ENCODE assay signal across 22 mouse cellular contexts in genomic region chr12:29175698-29176440, GRCm38 (mm10).
DNase-seq lines count a peak whose midpoint lies in the region; ATAC-seq lines count a peak whose summit lies in the region.
"Had no signal": no experiment of that assay in that cellular context is flagged by ENCODE, and none has a peak within 500 bp of the region (broad histone marks: within the 10 kb centered on the region; RNA-seq: fewer than 3 reads in every experiment).

No protein-coding gene starts in this region.

- H3K4me2 ChIP-seq in neural tube, embryonic 13.5 days, result no peak overlapping the region
- no peak overlapping the region for H3K4me2 ChIP-seq in hindbrain, embryonic 15.5 days
- no peak overlapping the region for H3K4me2 ChIP-seq in neural tube, embryonic 15.5 days
- H3K4me2 ChIP-seq: heart, embryonic 12.5 days had no signal

- H3K27ac ChIP-seq in neural tube, embryonic 13.5 days (replicated peaks), result peak overlapping the region; percentile 65
- H3K27ac ChIP-seq in hindbrain, embryonic 15.5 days (replicated peaks), result peak overlapping the region; percentile 7; the same call in 1 of the 2 replicates
- H3K27ac ChIP-seq in neural tube, embryonic 15.5 days (replicated peaks), result peak overlapping the region; percentile 63
- H3K27ac ChIP-seq: gastrocnemius, adult 2 months; left cerebral cortex, adult 2 months; limb, embryonic 10.5 days had no signal

- H3K4me3 ChIP-seq in neural tube, embryonic 13.5 days, result no peak overlapping the region
- H3K4me3 ChIP-seq in hindbrain, embryonic 15.5 days, result no peak overlapping the region
- no peak overlapping the region for H3K4me3 ChIP-seq in neural tube, embryonic 15.5 days (replicated peaks)
- H3K4me3 ChIP-seq: gastrocnemius, adult 2 months; heart, embryonic 12.5 days; left cerebral cortex, adult 2 months; limb, embryonic 10.5 days; megakaryocyte, embryonic 14.5 days had no signal

- H3K4me1 ChIP-seq in neural tube, embryonic 13.5 days (replicated peaks), result peaks cover 29% of the 10 kb centered on the region
- H3K4me1 ChIP-seq in hindbrain, embryonic 15.5 days (replicated peaks), result peaks cover 21% of the 10 kb centered on the region
- H3K4me1 ChIP-seq in neural tube, embryonic 15.5 days, result peaks cover 14% of the 10 kb centered on the region
- H3K4me1 ChIP-seq: heart, embryonic 12.5 days; megakaryocyte, embryonic 14.5 days had no signal

- WGBS in neural tube, embryonic 13.5 days, result 49% methylated on average over 10 of the region's 10 CpGs
- 53% methylated on average over 10 of the region's 10 CpGs for WGBS in hindbrain, embryonic 15.5 days
- 43% methylated on average over 10 of the region's 10 CpGs for WGBS in neural tube, embryonic 15.5 days

- DNase-seq in adrenal gland, postnatal 25 days, result peak; percentile 25
- no peak for DNase-seq in adrenal gland, adult 18-20 months (ENCODE audit: low spot score in 2 of 2)
- DNase-seq in neural tube, embryonic 10.5 days (ENCODE audit: extremely low spot score, low spot score), result no peak
- no peak for DNase-seq in lung, postnatal 4 days
- DNase-seq in left cerebral cortex, adult 9 months (ENCODE audit: low spot score in 2 of 2), result no peak
- DNase-seq: cerebellum, adult 9-10 months; gastrocnemius, adult 2 months; heart, postnatal 14 days; kidney, adult 9 months; layer of hippocampus, adult 9-11 months; lung, adult 18-20 months; lung, postnatal 14 days; right cerebral cortex, postnatal 4 days; thymus, adult 2 months had no signal

- H3K9ac ChIP-seq in neural tube, embryonic 13.5 days, result no peak overlapping the region
- H3K9ac ChIP-seq in hindbrain, embryonic 15.5 days, result no peak overlapping the region
- H3K9ac ChIP-seq in neural tube, embryonic 15.5 days (replicated peaks), result no peak overlapping the region
- H3K9ac ChIP-seq: heart, embryonic 12.5 days had no signal

- H3K27me3 ChIP-seq in neural tube, embryonic 13.5 days, result no peaks in the 10 kb centered on the region
- H3K27me3 ChIP-seq in hindbrain, embryonic 15.5 days, result no peaks in the 10 kb centered on the region
- no peaks in the 10 kb centered on the region for H3K27me3 ChIP-seq in neural tube, embryonic 15.5 days (replicated peaks)
- H3K27me3 ChIP-seq: CH12.LX; megakaryocyte, embryonic 14.5 days had no signal

- H3K36me3 ChIP-seq in neural tube, embryonic 13.5 days, result no peaks in the 10 kb centered on the region
- H3K36me3 ChIP-seq in hindbrain, embryonic 15.5 days, result no peaks in the 10 kb centered on the region
- H3K36me3 ChIP-seq in neural tube, embryonic 15.5 days, result no peaks in the 10 kb centered on the region
- H3K36me3 ChIP-seq: heart, embryonic 12.5 days; limb, embryonic 10.5 days had no signal

- no peaks in the 10 kb centered on the region for H3K9me3 ChIP-seq in neural tube, embryonic 13.5 days
- H3K9me3 ChIP-seq in hindbrain, embryonic 15.5 days, result no peaks in the 10 kb centered on the region
- H3K9me3 ChIP-seq in neural tube, embryonic 15.5 days (replicated peaks), result no peaks in the 10 kb centered on the region
- H3K9me3 ChIP-seq: heart, embryonic 12.5 days; limb, embryonic 10.5 days had no signal

- no peak for ATAC-seq in neural tube, embryonic 13.5 days (ENCODE audit: low read depth)
- ATAC-seq in hindbrain, embryonic 15.5 days (ENCODE audit: low FRiP score, low read depth), result 0 out of 2 replicates have a peak, but pooled peaks have one; percentile 32
- no peak for ATAC-seq in neural tube, embryonic 15.5 days (ENCODE audit: low FRiP score)

Comparison
In these comparisons a context has a peak if more than half of its experiments do, and no peak if none do; other contexts are left out.
1. H3K27ac ChIP-seq: peak in every context shown above with its lines; median percentile 65 in neural tube, embryonic 13.5 days; 63 in neural tube, embryonic 15.5 days; 7 in hindbrain, embryonic 15.5 days.